Mouse (Mus musculus): ENCODE data around the gene Prok2.

Gene Prok2

GRCm38 (mm10) chr6:99692206-99692915 lies 33.8 kb downstream of the Prok2 start, which contains the start of gene Gpr27:
TSS of gene Gpr27 (plus strand) at chr6:99692679.
- DNase-seq (ENCODE audit: low spot score): no peak

DNA sequence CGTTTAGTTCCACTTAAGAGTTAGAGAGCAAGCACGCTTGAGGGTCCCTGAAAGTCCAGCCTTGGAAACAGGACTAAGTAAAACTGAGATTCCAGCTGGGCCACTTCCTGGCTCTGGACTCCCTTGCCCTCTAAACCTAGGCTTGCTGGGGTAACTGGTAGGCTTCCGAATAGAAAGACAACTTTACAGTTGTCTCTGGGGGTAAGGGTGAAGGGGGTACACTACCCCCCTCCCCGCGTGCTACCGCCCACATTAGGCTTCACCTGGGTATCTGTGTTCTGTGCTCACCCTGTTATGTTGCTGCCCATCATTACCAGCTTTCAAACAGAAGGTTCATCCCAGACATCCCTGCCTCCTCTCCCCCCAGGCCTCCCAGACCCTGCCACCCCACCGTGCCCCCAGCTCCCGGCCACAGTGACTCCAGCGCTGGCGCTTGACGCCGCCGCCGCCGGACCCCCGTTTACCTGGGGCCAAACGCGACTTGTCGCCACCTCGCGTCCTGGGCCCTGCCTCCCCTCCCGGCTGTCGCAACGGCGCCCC lies 34.5 kb downstream of the Prok2 start:
- no peak for DNase-seq (ENCODE audit: low spot score)

GRCm38 (mm10) chr6:99688513-99688912 lies 37.7 kb downstream of the Prok2 start:
- DNase-seq (ENCODE audit: low spot score): no peak

DNA sequence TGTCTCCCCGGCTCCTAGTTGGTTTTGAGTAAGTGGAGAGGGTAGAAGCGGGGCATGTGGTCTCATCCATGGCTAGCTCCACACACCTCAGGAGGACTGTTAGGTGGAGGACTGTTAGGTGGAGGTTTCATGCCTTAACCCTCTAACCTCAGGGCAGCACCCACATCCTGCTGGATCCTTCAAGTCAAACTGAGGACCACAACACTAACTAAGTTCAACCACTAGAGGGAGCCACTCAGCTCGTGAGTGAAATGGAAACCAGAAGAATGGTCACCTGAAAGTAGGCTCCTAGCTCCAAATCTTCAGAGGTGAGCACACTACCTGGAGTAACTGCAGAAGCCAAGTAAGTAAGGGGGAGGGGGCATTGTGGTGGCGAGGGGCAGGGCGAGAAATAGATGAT lies 41.3 kb downstream of the Prok2 start:
- DNase-seq (ENCODE audit: low spot score): no peak

DNA sequence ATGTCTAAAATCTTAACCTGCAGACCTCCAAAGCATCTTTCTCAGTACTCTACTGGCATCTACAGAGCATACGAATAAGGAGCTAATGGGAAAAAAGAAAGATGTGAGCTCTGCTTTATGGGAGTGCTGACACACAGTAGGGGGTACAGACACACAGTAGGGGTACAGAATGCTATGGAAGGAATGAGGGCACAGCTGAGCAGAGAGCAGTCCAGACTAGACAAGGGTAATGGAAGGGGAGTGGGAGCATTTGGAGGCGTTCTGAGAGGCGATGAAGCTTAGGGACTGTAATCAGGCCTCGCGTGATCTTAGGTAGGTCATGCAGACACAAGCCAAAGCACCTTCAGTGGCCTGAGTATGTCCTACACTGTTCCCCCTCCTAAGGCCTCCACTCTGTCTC lies 42.2 kb downstream of the Prok2 start:
- no peak for DNase-seq (ENCODE audit: low spot score)

GRCm38 (mm10) chr6:99678108-99678507 lies 48.1 kb downstream of the Prok2 start:
- DNase-seq (ENCODE audit: low spot score): no peak

DNA sequence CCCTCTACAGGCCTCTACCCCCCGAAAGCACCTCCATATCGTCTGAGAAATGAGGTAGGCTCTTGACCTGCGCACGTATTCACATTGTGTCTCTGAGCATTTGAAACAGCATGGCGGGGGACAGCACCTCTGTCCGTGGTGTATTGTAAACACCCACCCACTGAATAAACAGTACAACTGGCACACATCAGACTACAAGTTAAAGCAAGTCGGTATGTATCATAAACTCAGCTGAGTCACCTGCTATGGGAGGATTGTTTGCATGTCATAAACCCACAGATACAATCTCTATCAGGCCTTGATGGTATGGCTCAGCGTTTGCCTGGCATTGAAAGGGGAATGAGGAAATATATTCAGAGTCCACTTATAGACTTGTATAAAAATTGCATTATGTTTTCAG lies 48.9 kb downstream of the Prok2 start:
- DNase-seq (ENCODE audit: low spot score): no peak

DNA sequence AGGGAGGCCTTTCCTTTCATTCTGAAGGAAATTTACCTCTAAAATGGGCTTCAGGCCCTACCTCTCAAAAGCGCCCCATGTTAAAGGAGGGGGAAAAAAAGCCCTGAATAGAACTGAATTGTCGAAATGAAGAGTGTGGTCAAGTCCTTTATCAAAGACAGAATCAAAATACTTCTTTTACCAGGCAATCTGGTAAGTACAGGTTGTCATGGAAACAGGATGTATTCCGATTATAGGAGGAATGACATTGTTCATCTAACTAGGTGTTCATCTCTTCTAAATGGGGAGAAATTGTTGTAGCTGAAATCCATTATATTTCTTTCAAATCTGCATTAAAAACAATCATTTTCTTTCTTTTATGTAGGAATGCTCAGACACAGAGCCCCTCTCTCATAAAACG lies 51.7 kb downstream of the Prok2 start:
- no peak for DNase-seq (ENCODE audit: low spot score)

GRCm38 (mm10) chr6:99671768-99672167 lies 54.4 kb downstream of the Prok2 start:
- DNase-seq (ENCODE audit: low spot score): no peak

DNA sequence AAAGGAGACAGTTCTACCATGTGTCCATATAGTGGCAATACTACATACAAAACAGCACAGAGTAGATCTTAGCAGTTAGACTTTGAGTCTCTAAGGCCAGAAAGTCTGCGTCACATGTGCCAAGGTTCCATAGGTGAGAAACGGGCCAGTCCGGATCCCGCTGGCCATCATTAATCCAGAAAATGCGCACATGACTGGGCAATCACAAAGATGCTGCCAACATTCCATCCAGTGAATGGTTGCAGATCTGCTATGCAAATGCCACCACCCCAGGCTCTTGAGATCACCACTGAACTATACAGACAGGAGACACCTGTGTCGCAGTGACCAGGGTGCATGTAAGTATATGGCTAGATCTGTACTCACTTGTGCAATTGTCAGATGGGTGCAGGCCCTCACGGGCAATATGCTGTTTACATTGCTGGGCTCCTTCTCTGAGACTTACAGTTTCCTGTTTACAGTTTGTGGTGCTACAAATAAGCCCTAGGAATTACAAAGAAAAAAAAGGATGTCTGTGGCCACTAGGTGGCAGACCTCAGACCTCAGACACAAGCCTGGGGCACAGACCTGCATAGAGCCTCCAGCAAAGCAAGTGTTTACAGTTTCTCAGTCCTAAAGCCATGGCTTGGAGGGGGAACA lies 55.6 kb downstream of the Prok2 start:
- DNase-seq (ENCODE audit: low spot score): peak; percentile 59

- DNase-seq (ENCODE audit: low spot score): no peak
Observed at GRCm38 (mm10) chr6:99669481-99670325, 56.5 kb downstream of the Prok2 start.

- DNase-seq (ENCODE audit: low spot score): no peak
Observed at GRCm38 (mm10) chr6:99667290-99667689, 58.9 kb downstream of the Prok2 start.

- peak; percentile 33 for DNase-seq (ENCODE audit: low spot score)
Observed at GRCm38 (mm10) chr6:99666318-99667171, 59.6 kb downstream of the Prok2 start, which contains the start of the genes Eif4e3 and Gm20696. TSS of gene Eif4e3 (minus strand) at chr6:99666771. TSS of gene Gm20696 (minus strand) at chr6:99666797.

DNA sequence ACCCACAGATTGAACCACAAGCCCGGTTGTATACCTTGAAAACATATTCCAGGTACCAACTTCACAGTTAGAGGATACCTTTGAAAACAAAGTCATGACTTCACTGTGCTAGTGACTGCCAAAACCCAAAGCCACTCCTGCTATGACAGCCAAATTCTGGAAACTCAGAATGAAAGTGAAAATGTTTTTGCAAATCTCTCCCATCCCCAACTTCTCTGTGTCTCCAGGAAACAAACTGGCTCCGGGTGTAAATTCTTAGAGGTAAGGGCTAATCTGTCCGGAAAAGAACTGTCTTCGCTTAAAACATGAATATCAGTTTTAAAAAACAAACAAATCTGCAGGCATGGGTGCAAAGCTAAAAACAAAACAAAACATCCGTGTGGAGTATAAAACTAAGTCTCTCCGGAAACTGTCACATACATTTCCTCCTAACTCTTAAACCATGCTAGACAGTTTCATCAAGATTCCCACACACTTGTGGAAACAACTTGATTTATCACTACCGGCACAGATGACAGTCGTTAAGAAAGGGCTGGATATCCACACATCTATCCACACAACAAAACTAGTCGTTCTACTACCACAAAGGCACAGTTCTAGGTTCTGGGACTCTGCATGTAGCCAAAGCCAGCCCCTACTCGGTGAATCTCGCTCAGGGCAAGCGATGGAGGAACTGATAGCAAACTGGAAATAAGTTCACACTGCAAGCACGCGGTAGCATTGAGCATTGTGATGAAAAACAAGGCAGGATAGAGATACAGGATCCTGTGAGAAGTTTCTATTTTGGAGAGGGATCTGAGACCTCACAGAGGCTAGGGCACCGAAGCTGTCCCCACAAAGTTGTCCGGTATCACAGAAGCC lies 60.5 kb downstream of the Prok2 start:
- DNase-seq (ENCODE audit: low spot score): no peak

- DNase-seq (ENCODE audit: low spot score): no peak
Observed at GRCm38 (mm10) chr6:99663232-99663631, 63.0 kb downstream of the Prok2 start.
